Mouse (Mus musculus): ENCODE data around the gene Olfr1364.
A peak's percentile ranks its signal among the peaks of the same experiment; 100 is the strongest.

Gene Olfr1364

GRCm38 (mm10) chr13:21581659-21582058 lies at the start of gene Olfr1364:
Olfr1364 (minus strand) TSS chr13:21581759.
- no peak for DNase-seq

- no peak for DNase-seq
Measured at GRCm38 (mm10) chr13:21613922-21614321, 32.4 kb upstream of the Olfr1364 start, which contains the start of gene Olfr1362. Olfr1362 (minus strand) TSS chr13:21614022.

GRCm38 (mm10) chr13:21591618-21592017 lies 10.1 kb upstream of the Olfr1364 start:
- no peak for DNase-seq

- DNase-seq: no peak
Measured at GRCm38 (mm10) chr13:21559793-21560192, 21.8 kb downstream of the Olfr1364 start, which contains the start of gene Olfr1535. Olfr1535 (minus strand) TSS chr13:21559893.

GRCm38 (mm10) chr13:21550416-21551110 lies 31.0 kb downstream of the Olfr1364 start:
- DNase-seq: peak; percentile 5 to 52

GRCm38 (mm10) chr13:21549487-21549886 lies 32.1 kb downstream of the Olfr1364 start:
- no peak for DNase-seq

- no peak for DNase-seq
Measured at GRCm38 (mm10) chr13:21542708-21543107, 38.9 kb downstream of the Olfr1364 start, which contains the start of gene Olfr1366. Olfr1366 (minus strand) TSS chr13:21542808.

GRCm38 (mm10) chr13:21530781-21531201 lies 50.8 kb downstream of the Olfr1364 start, which contains the start of gene Zkscan8:
Zkscan8 (minus strand) TSS chr13:21531120.
- DNase-seq: peak; percentile 92 to 93

- no peak for DNase-seq
Measured at GRCm38 (mm10) chr13:21530136-21530535, 51.4 kb downstream of the Olfr1364 start.

All from kidney, postnatal 36 days (tissue).